Mouse (Mus musculus): ENCODE measurements around the gene Immp2l.

GRCm38 (mm10) chr12:41727221-41727620, 703.3 kb downstream of the Immp2l start:
- TF ChIP-seq CTCF (IDR thresholded peaks at IDR 0.05; ENCODE audit: low read depth, low read length) (no peak), TAL1 (conservative IDR thresholded peaks at IDR 0.05; ENCODE audit: low read depth, low read length) (no peak), GATA1 (IDR thresholded peaks at IDR 0.05; ENCODE audit: borderline replicate concordance, low read length) (no peak), POLR2AphosphoS5 (IDR thresholded peaks at IDR 0.05; ENCODE audit: insufficient replicate concordance, low read depth, low read length) (no peak), GATA2 (IDR thresholded peaks at IDR 0.05; ENCODE audit: borderline replicate concordance, low read depth, low read length) (no peak)
